Mouse (Mus musculus) ES-E14 (cell line): Measurements from ENCODE around the gene Morn1.

Experiments
- CHD2 ChIP-seq: IDR thresholded peaks from 2 replicates; pipeline ENCODE4 v1.6.1; 2014; ENCODE audit warnings: mild to moderate bottlenecking, low read depth, low read length, inconsistent platforms
- HCFC1 ChIP-seq: IDR thresholded peaks from 2 replicates; pipeline ENCODE4 v1.6.1; 2012; ENCODE audit warnings: low read length, inconsistent platforms, borderline replicate concordance; ENCODE audit not compliant: insufficient read depth
- ZNF384 ChIP-seq: IDR thresholded peaks from 2 replicates; pipeline ENCODE4 v1.6.1; 2012; ENCODE audit warnings: low read depth, low read length, inconsistent platforms

DNA sequence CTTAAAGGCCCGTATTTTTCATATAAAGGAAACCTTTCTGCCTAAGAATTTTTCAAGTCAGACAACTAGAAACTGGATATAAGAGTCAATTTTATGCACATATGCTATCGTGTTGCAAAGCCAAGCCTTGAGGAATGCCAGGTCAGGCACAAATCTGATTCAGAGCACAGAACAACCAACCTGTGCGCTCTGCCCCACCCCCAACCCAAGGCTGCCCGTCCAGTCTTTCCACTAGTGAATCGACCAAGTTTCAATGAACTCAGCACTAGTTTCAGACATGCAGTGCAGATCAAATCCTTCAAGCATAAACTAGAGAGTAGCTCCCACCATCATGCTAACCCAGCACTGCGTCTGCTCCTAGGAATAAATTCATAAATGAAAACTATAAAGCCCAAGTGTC is 6.7 kb upstream of the Morn1 start:
- no peak for TF ChIP-seq HCFC1
- TF ChIP-seq CHD2: no peak
- TF ChIP-seq ZNF384: no peak
